Mouse (Mus musculus) kidney, embryonic 16.5 days (tissue): Measurements from ENCODE around the gene 2210408I21Rik. TPM values are rescaled to one million over a fixed set of nuclear protein-coding genes. Genes with fewer than 3 reads are reported as not detected.

Source experiments
- ATAC-seq: fragments of 200-750 bp; cut with Nextera tagmentation; 2 replicates; pipeline ENCODE4 v1.8.0; 2017; ENCODE audit warnings: moderate TSS enrichment; ENCODE audit not compliant: low FRiP score, low TSS enrichment
- H3K27ac ChIP-seq: fragments of 300-500 bp; sonication (generic); 2 replicates; pipeline ENCODE4 v1.5.1; 2014; ENCODE audit warnings: low read length
- H3K27me3 ChIP-seq: fragments of 300-500 bp; sonication (generic); 2 replicates; pipeline ENCODE4 v1.6.1; 2014; ENCODE audit warnings: low read length, control low read depth, mixed read lengths; ENCODE audit not compliant: insufficient read depth
- H3K36me3 ChIP-seq: fragments of 300-500 bp; sonication (generic); 2 replicates; pipeline ENCODE4 v1.6.1; 2014; ENCODE audit warnings: low read length, control low read depth, mixed read lengths; ENCODE audit not compliant: insufficient read depth
- H3K4me1 ChIP-seq: fragments of 300-500 bp; sonication (generic); 2 replicates; pipeline ENCODE4 v1.6.1; 2014; ENCODE audit warnings: low read length, control low read depth, mixed read lengths; ENCODE audit not compliant: insufficient read depth
- H3K4me2 ChIP-seq: fragments of 300-500 bp; sonication (generic); replicated peaks from 2 replicates; pipeline ENCODE4 v1.6.1; 2014; ENCODE audit warnings: low read depth, low read length
- H3K4me3 ChIP-seq: fragments of 300-500 bp; sonication (generic); 2 replicates; pipeline ENCODE4 v1.5.1; 2014; ENCODE audit warnings: mild to moderate bottlenecking, low read length
- H3K9ac ChIP-seq: fragments of 300-500 bp; sonication (generic); replicated peaks from 2 replicates; pipeline ENCODE4 v1.6.1; 2014; ENCODE audit warnings: low read length
- H3K9me3 ChIP-seq: fragments of 300-500 bp; sonication (generic); 2 replicates; pipeline ENCODE4 v1.6.1; 2016; ENCODE audit warnings: low read length, control low read depth
- WGBS: fragments of 180-500 bp; shearing (Covaris S2); extraction: QIAGEN DNeasy Blood & Tissue Kit; methylation state at CpG from one replicate; pipeline ENCODE4 v1.1.7; 2014; 5-methylcytosine and 5-hydroxymethylcytosine counted together
- polyA plus RNA-seq: library from polyadenylated mRNA; unstranded; fragments of >200 nt; fragmentation: Nextera tagmentation; extraction: Ambion mirVana; gene quantifications from 2 replicates; pipeline ENCODE4 v1.2.1, GENCODE M21; 2015

The 2210408I21Rik gene
- polyA plus RNA-seq, 1 experiment from 2014 or later = 9.4 TPM

- H3K4me1 ChIP-seq = no peaks in the 10 kb centered on the region
- no peak for ATAC-seq
Observed at GRCm38 (mm10) chr13:77190606-77191005, 55.3 kb downstream of the 2210408I21Rik start.

GRCm38 (mm10) chr13:77192201-77192600, 56.9 kb downstream of the 2210408I21Rik start:
- no peak overlapping the region for H3K4me2 ChIP-seq
- H3K4me1 ChIP-seq = no peaks in the 10 kb centered on the region
- no peak overlapping the region for H3K9ac ChIP-seq
- H3K27me3 ChIP-seq = no peaks in the 10 kb centered on the region
- H3K36me3 ChIP-seq = no peaks in the 10 kb centered on the region
- no peak overlapping the region for H3K4me3 ChIP-seq
- no peaks in the 10 kb centered on the region for H3K9me3 ChIP-seq
- 89% methylated on average over 2 of the region's 2 CpGs for WGBS
- H3K27ac ChIP-seq = no peak overlapping the region
- no peak for ATAC-seq

More at GRCm38 (mm10) chr13:77190606-77191005, 55.3 kb downstream of the 2210408I21Rik start:
- Histone ChIP-seq H3K9ac (no peak overlapping the region), H3K27me3 (no peaks in the 10 kb centered on the region), H3K27ac (no peak overlapping the region), H3K36me3 (no peaks in the 10 kb centered on the region), H3K4me2 (no peak overlapping the region), H3K4me3 (no peak overlapping the region), H3K9me3 (no peaks in the 10 kb centered on the region)
- WGBS = 89% methylated on average over 8 of the region's 8 CpGs

GRCm38 (mm10) chr13:77208764-77209418, 73.6 kb downstream of the 2210408I21Rik start:
- H3K9me3 ChIP-seq = no peaks in the 10 kb centered on the region
- no peak overlapping the region for H3K4me3 ChIP-seq
- H3K27ac ChIP-seq = no peak overlapping the region
- H3K4me2 ChIP-seq = no peak overlapping the region
- H3K36me3 ChIP-seq = no peaks in the 10 kb centered on the region
- H3K9ac ChIP-seq = no peak overlapping the region
- no peak for ATAC-seq
- WGBS = 82% methylated on average over 7 of the region's 7 CpGs
- H3K4me1 ChIP-seq = no peaks in the 10 kb centered on the region
- H3K27me3 ChIP-seq = no peaks in the 10 kb centered on the region

GRCm38 (mm10) chr13:77213196-77213595, 77.9 kb downstream of the 2210408I21Rik start:
- Histone ChIP-seq H3K4me1 (no peaks in the 10 kb centered on the region), H3K36me3 (no peaks in the 10 kb centered on the region), H3K4me2 (no peak overlapping the region), H3K27ac (no peak overlapping the region), H3K4me3 (no peak overlapping the region), H3K9me3 (no peaks in the 10 kb centered on the region), H3K9ac (no peak overlapping the region), H3K27me3 (no peaks in the 10 kb centered on the region)
- ATAC-seq = no peak

GRCm38 (mm10) chr13:77215460-77215859, 80.1 kb downstream of the 2210408I21Rik start:
- H3K4me3 ChIP-seq = no peak overlapping the region
- H3K27ac ChIP-seq = no peak overlapping the region
- H3K4me2 ChIP-seq = no peak overlapping the region
- H3K9ac ChIP-seq = no peak overlapping the region
- no peaks in the 10 kb centered on the region for H3K4me1 ChIP-seq
- no peaks in the 10 kb centered on the region for H3K9me3 ChIP-seq
- 67% methylated on average over 2 of the region's 2 CpGs for WGBS
- no peak for ATAC-seq
- no peaks in the 10 kb centered on the region for H3K27me3 ChIP-seq
- no peaks in the 10 kb centered on the region for H3K36me3 ChIP-seq

GRCm38 (mm10) chr13:77217672-77218280, 82.4 kb downstream of the 2210408I21Rik start:
- 88% methylated on average over 4 of the region's 4 CpGs for WGBS
- no peak for ATAC-seq
- H3K4me2 ChIP-seq = no peak overlapping the region
- no peaks in the 10 kb centered on the region for H3K36me3 ChIP-seq
- H3K4me3 ChIP-seq = no peak overlapping the region
- H3K27ac ChIP-seq = no peak overlapping the region
- H3K4me1 ChIP-seq = no peaks in the 10 kb centered on the region
- no peaks in the 10 kb centered on the region for H3K27me3 ChIP-seq
- no peak overlapping the region for H3K9ac ChIP-seq
- no peaks in the 10 kb centered on the region for H3K9me3 ChIP-seq

GRCm38 (mm10) chr13:77221072-77221471, 85.7 kb downstream of the 2210408I21Rik start:
- H3K4me3 ChIP-seq = no peak overlapping the region
- ATAC-seq = no peak
- no peak overlapping the region for H3K4me2 ChIP-seq
- H3K36me3 ChIP-seq = no peaks in the 10 kb centered on the region
- H3K9ac ChIP-seq = no peak overlapping the region
- H3K9me3 ChIP-seq = no peaks in the 10 kb centered on the region
- H3K27ac ChIP-seq = no peak overlapping the region
- H3K27me3 ChIP-seq = no peaks in the 10 kb centered on the region
- WGBS = 76% methylated on average over 2 of the region's 2 CpGs
- H3K4me1 ChIP-seq = no peaks in the 10 kb centered on the region

- H3K27ac ChIP-seq = no peak overlapping the region
- no peaks in the 10 kb centered on the region for H3K9me3 ChIP-seq
- H3K9ac ChIP-seq = no peak overlapping the region
- H3K4me2 ChIP-seq = no peak overlapping the region
- no peaks in the 10 kb centered on the region for H3K27me3 ChIP-seq
- ATAC-seq = no peak
- 69% methylated on average over 6 of the region's 6 CpGs for WGBS
- H3K36me3 ChIP-seq = no peaks in the 10 kb centered on the region
- H3K4me1 ChIP-seq = no peaks in the 10 kb centered on the region
- no peak overlapping the region for H3K4me3 ChIP-seq
Observed at GRCm38 (mm10) chr13:77256541-77256940, 121.2 kb downstream of the 2210408I21Rik start.

GRCm38 (mm10) chr13:77262715-77263338, 127.5 kb downstream of the 2210408I21Rik start:
- Histone ChIP-seq H3K4me1 (peaks cover 5% of the 10 kb centered on the region; the same call in 1 of the 2 replicates), H3K36me3 (no peaks in the 10 kb centered on the region), H3K4me2 (no peak overlapping the region), H3K9ac (no peak overlapping the region), H3K27me3 (no peaks in the 10 kb centered on the region), H3K27ac (no peak overlapping the region), H3K4me3 (no peak overlapping the region), H3K9me3 (no peaks in the 10 kb centered on the region)
- 0 out of 2 replicates have a peak, but pooled peaks have one; percentile 9 for ATAC-seq
- 58% methylated on average over 3 of the region's 3 CpGs for WGBS
